Mouse (Mus musculus) neural tube, embryonic 12.5 days (tissue): ENCODE results near the gene Il17c. TPM values are rescaled to one million over a fixed set of nuclear protein-coding genes. Genes with fewer than 3 reads are reported as not detected.

Experiments used
- ATAC-seq: fragments of 200-750 bp; cut with Nextera tagmentation; 2 replicates; pipeline ENCODE4 v1.8.0; 2017; ENCODE audit warnings: low read depth, mild to moderate bottlenecking, moderate TSS enrichment, moderate library complexity; ENCODE audit not compliant: low FRiP score
- H3K27ac ChIP-seq: fragments of 300-500 bp; sonication (generic); 2 replicates; pipeline ENCODE4 v1.5.1; 2016
- H3K27me3 ChIP-seq: fragments of 300-500 bp; sonication (generic); replicated peaks from 2 replicates; pipeline ENCODE4 v1.6.1; 2016; ENCODE audit warnings: mild to moderate bottlenecking
- H3K36me3 ChIP-seq: fragments of 300-500 bp; sonication (generic); 2 replicates; pipeline ENCODE4 v1.6.1; 2016; ENCODE audit warnings: mild to moderate bottlenecking
- H3K4me1 ChIP-seq: fragments of 300-500 bp; sonication (generic); 2 replicates; pipeline ENCODE4 v1.6.1; 2016
- H3K4me2 ChIP-seq: fragments of 300-500 bp; sonication (generic); replicated peaks from 2 replicates; pipeline ENCODE4 v1.6.1; 2016; ENCODE audit warnings: mild to moderate bottlenecking
- H3K4me3 ChIP-seq: fragments of 300-500 bp; sonication (generic); 2 replicates; pipeline ENCODE4 v1.5.1; 2016
- H3K9ac ChIP-seq: fragments of 300-500 bp; sonication (generic); 2 replicates; pipeline ENCODE4 v1.6.1; 2016; ENCODE audit warnings: mild to moderate bottlenecking
- H3K9me3 ChIP-seq: fragments of 300-500 bp; sonication (generic); 2 replicates; pipeline ENCODE4 v1.6.1; 2016; ENCODE audit warnings: mild to moderate bottlenecking
- WGBS: fragments of 180-500 bp; shearing (Covaris S2); methylation state at CpG from one replicate; pipeline ENCODE4 v1.1.7; 2016; 5-methylcytosine and 5-hydroxymethylcytosine counted together
- polyA plus RNA-seq: library from polyadenylated mRNA; unstranded; fragments of >200 nt; fragmentation: Nextera tagmentation; extraction: Ambion mirVana; gene quantifications from 2 replicates; pipeline ENCODE4 v1.2.1, GENCODE M21; 2016

Il17c gene
- polyA plus RNA-seq, 1 experiment from 2014 or later, result not detected

DNA sequence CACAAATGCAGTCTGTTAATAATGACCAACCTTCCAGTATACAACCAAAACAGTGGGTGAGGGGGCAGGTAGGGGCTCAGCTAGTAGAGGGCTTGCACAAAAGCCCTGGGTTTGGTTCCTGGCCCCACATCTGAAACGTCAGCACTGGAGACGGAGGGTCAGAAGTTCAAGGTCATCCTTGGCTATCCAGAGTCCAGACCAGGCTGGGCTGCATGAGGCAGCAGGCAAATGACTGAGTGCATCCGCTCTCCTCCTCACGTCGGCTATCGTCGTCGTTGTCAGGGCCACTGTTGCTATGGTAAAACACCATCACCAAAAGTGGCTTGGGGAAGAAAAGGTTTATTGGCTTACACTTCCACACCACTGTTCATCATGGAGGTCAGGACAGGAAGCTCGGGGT lies 7.5 kb upstream of the Il17c start:
- Histone ChIP-seq H3K27ac (no peak overlapping the region), H3K4me3 (no peak overlapping the region), H3K4me2 (no peak overlapping the region), H3K36me3 (peaks cover 97% of the 10 kb centered on the region), H3K9ac (no peak overlapping the region), H3K27me3 (no peaks in the 10 kb centered on the region), H3K4me1 (no peaks in the 10 kb centered on the region), H3K9me3 (no peaks in the 10 kb centered on the region)
- ATAC-seq, result no peak
- WGBS, result 91% methylated on average over 9 of the region's 9 CpGs

DNA sequence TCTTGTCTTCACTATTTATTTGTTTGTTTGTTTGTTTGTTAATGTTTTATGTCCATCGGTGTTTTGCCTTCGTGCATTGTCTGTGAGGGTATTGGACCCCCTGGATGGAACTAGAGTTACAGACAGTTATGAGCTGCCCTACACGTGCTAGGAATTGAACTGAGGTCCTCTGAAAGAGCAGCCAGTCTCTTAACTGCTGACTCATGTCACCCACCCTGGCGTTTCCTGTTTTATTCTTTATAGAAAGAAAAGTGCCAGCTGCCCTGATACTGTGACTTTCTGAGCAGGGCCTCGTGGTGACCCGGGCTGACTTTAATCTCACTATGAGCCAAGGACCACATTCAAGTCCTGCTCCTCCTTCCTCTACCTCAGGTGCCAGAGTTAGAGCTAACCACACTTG lies 6.3 kb upstream of the Il17c start:
- Histone ChIP-seq H3K4me1 (no peaks in the 10 kb centered on the region), H3K9ac (no peak overlapping the region), H3K36me3 (peaks cover 88% of the 10 kb centered on the region), H3K4me3 (no peak overlapping the region), H3K9me3 (no peaks in the 10 kb centered on the region), H3K4me2 (no peak overlapping the region), H3K27ac (no peak overlapping the region), H3K27me3 (no peaks in the 10 kb centered on the region)
- ATAC-seq, result no peak
- WGBS, result 92% methylated on average over 6 of the region's 6 CpGs

DNA sequence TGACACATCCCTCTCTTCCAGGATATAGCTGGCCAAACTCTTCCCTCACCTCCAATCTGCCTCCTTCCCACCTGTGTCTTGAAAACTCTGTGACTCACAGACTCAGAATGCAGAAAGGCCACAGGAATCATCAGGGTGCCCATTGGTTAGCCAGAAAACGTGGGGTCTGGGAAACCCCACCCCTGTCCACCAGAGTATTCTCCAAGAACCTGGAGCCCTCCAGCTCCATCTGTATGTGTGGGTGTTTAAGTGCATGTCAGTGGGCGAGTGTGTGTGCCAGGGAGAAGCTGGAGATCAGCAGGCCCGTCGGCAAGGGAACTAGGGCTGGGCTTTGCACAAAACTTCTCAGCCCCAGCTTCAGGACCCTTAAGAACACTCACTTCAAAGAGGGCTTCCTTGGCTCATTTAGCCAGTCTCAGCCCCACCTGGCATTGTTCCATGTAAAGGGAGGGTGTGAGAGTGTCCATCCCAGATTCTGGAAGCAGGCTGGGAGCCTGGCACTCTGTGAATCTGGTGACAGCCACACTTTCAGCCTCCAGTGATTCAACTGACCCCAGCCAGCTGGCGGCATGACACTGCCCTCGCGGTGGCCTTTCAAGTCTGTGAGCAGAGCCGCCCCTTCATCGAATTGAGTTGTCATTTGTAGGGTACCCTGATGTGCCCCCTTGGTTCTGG lies 1.8 kb upstream of the Il17c start:
- 72% methylated on average over 9 of the region's 9 CpGs for WGBS
- Histone ChIP-seq H3K4me1 (no peaks in the 10 kb centered on the region), H3K36me3 (peaks cover 43% of the 10 kb centered on the region), H3K9ac (no peak overlapping the region), H3K27ac (no peak overlapping the region), H3K9me3 (no peaks in the 10 kb centered on the region), H3K27me3 (no peaks in the 10 kb centered on the region), H3K4me2 (no peak overlapping the region), H3K4me3 (no peak overlapping the region)
- no peak for ATAC-seq

- Histone ChIP-seq H3K9ac (no peak overlapping the region), H3K4me1 (no peaks in the 10 kb centered on the region)
- no peak for ATAC-seq
These were observed 1.4 kb downstream of the Il17c start for GRCm38 (mm10) chr8:122423217-122423616.

GRCm38 (mm10) chr8:122423659-122424058 lies 1.8 kb downstream of the Il17c start:
- no peak overlapping the region for H3K4me3 ChIP-seq
- ATAC-seq, result no peak
- no peaks in the 10 kb centered on the region for H3K27me3 ChIP-seq
- no peak overlapping the region for H3K9ac ChIP-seq
- no peak overlapping the region for H3K4me2 ChIP-seq
- H3K4me1 ChIP-seq, result no peaks in the 10 kb centered on the region
- H3K27ac ChIP-seq, result no peak overlapping the region
- no peaks in the 10 kb centered on the region for H3K9me3 ChIP-seq
- WGBS, result 58% methylated on average over 5 of the region's 5 CpGs
- H3K36me3 ChIP-seq, result peaks cover 10% of the 10 kb centered on the region

More at GRCm38 (mm10) chr8:122423217-122423616, 1.4 kb downstream of the Il17c start:
- 90% methylated on average over 24 of the region's 24 CpGs for WGBS
- Histone ChIP-seq H3K36me3 (peaks cover 14% of the 10 kb centered on the region), H3K9me3 (no peaks in the 10 kb centered on the region), H3K27me3 (no peaks in the 10 kb centered on the region), H3K4me2 (no peak overlapping the region), H3K27ac (no peak overlapping the region), H3K4me3 (no peak overlapping the region)

DNA sequence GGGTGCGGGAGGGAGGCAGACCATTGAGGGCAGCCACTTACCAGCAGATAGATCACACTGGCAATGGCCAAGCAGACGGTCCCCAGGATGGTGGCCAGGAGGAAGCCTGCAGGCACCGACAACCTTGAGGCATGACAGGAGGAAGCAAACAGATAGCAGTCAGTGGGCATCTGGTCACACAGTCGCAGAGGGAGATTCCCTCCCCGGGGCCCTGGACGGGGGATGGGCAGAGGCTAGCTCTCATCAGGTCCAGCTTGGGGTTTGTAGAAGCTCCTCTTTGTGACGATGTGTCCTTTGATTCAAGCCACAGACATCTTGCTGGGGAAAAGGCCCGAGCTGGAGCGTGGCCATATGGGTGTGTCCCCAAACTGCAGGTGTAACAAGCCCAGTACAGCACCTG lies 4.3 kb downstream of the Il17c start:
- Histone ChIP-seq H3K9ac (no peak overlapping the region), H3K27ac (no peak overlapping the region), H3K4me2 (no peak overlapping the region), H3K36me3 (no peaks in the 10 kb centered on the region), H3K4me1 (no peaks in the 10 kb centered on the region), H3K27me3 (no peaks in the 10 kb centered on the region), H3K4me3 (no peak overlapping the region), H3K9me3 (no peaks in the 10 kb centered on the region)
- 80% methylated on average over 9 of the region's 9 CpGs for WGBS
- no peak for ATAC-seq

GRCm38 (mm10) chr8:122427607-122428006 lies 5.8 kb downstream of the Il17c start:
- no peak overlapping the region for H3K4me3 ChIP-seq
- no peaks in the 10 kb centered on the region for H3K27me3 ChIP-seq
- 91% methylated on average over 7 of the region's 7 CpGs for WGBS
- no peak overlapping the region for H3K27ac ChIP-seq
- H3K9me3 ChIP-seq, result no peaks in the 10 kb centered on the region
- H3K9ac ChIP-seq, result no peak overlapping the region
- H3K36me3 ChIP-seq, result no peaks in the 10 kb centered on the region
- peaks cover 8% of the 10 kb centered on the region for H3K4me1 ChIP-seq
- no peak overlapping the region for H3K4me2 ChIP-seq
- no peak for ATAC-seq

- H3K9me3 ChIP-seq, result no peaks in the 10 kb centered on the region
- H3K36me3 ChIP-seq, result no peaks in the 10 kb centered on the region; the same call in 1 of the 2 replicates
- peaks cover 13% of the 10 kb centered on the region for H3K4me1 ChIP-seq
- 93% methylated on average over 9 of the region's 9 CpGs for WGBS
- H3K4me2 ChIP-seq, result no peak overlapping the region
- ATAC-seq, result no peak
- no peaks in the 10 kb centered on the region for H3K27me3 ChIP-seq
- no peak overlapping the region for H3K4me3 ChIP-seq
- no peak overlapping the region for H3K27ac ChIP-seq
- H3K9ac ChIP-seq, result no peak overlapping the region
These were observed 6.3 kb downstream of the Il17c start for GRCm38 (mm10) chr8:122428163-122428562.

DNA sequence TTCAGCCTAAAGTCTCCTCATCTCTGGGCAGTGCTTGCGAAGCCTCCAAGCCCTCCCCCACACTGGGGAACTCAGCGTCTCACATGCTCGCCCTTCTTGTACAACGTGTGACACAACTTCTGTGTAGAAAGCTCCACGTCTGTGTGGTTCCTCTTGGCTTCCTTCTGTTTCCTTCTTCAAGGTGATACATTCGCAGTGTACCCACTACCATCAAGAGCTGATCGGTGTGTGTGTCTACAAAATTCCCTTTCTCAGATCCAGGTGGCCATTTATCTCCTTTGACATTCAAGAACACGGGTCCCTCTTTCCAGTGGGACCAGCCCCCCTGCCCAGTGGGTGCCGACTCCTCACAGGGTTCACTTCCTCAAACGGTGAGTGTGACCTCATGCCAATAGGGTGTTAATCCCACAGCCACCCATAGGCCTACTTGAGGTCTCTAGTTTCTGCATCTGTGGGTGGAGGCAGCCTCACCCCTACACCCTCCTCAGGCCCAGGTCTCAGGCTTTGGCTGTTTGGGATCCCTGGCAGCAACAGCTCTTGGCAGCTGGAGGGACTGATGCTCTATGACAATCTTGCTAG lies 8.3 kb downstream of the Il17c start:
- H3K4me2 ChIP-seq, result no peak overlapping the region
- no peaks in the 10 kb centered on the region for H3K9me3 ChIP-seq
- H3K9ac ChIP-seq, result no peak overlapping the region
- H3K27me3 ChIP-seq, result no peaks in the 10 kb centered on the region
- H3K4me3 ChIP-seq, result no peak overlapping the region
- H3K27ac ChIP-seq, result no peak overlapping the region
- no peak for ATAC-seq
- H3K4me1 ChIP-seq, result peaks cover 13% of the 10 kb centered on the region
- peaks cover 18% of the 10 kb centered on the region for H3K36me3 ChIP-seq
- WGBS, result 89% methylated on average over 10 of the region's 10 CpGs

- Histone ChIP-seq H3K4me3 (no peak overlapping the region), H3K27me3 (no peaks in the 10 kb centered on the region), H3K36me3 (peaks cover 23% of the 10 kb centered on the region), H3K4me2 (no peak overlapping the region), H3K27ac (no peak overlapping the region), H3K4me1 (peaks cover 13% of the 10 kb centered on the region), H3K9me3 (no peaks in the 10 kb centered on the region), H3K9ac (no peak overlapping the region)
- no peak for ATAC-seq
- WGBS, result 79% methylated on average over 3 of the region's 3 CpGs
These were observed 8.8 kb downstream of the Il17c start for GRCm38 (mm10) chr8:122430646-122431045.

- Histone ChIP-seq H3K27ac (no peak overlapping the region), H3K9me3 (no peaks in the 10 kb centered on the region)
- WGBS, result 44% methylated on average over 18 of the region's 18 CpGs
These were observed 10.0 kb downstream of the Il17c start for GRCm38 (mm10) chr8:122431694-122432442.

GRCm38 (mm10) chr8:122432443-122433268 lies 10.8 kb downstream of the Il17c start, which contains the start of gene Cyba:
Gene Cyba (minus strand): TSS chr8:122432930.
- peak; percentile 76 for ATAC-seq
- Histone ChIP-seq H3K36me3 (peaks cover 42% of the 10 kb centered on the region), H3K9me3 (no peaks in the 10 kb centered on the region), H3K4me2 (peak within 1 kb of the TSS; percentile 77), H3K27me3 (no peaks in the 10 kb centered on the region), H3K4me1 (peaks cover 13% of the 10 kb centered on the region), H3K27ac (no peak within 1 kb of the TSS), H3K4me3 (peak within 1 kb of the TSS; percentile 34), H3K9ac (peak within 1 kb of the TSS; percentile 53)
- WGBS, result 4% methylated on average over 45 of the region's 45 CpGs

More at GRCm38 (mm10) chr8:122431694-122432442, 10.0 kb downstream of the Il17c start:
- Histone ChIP-seq H3K27me3 (no peaks in the 10 kb centered on the region), H3K4me1 (peaks cover 13% of the 10 kb centered on the region), H3K36me3 (peaks cover 34% of the 10 kb centered on the region), H3K4me2 (peak overlapping the region; percentile 77), H3K9ac (peak overlapping the region; percentile 53), H3K4me3 (peak overlapping the region; percentile 34)
- no peak for ATAC-seq
